Mouse (Mus musculus): ENCODE data around the gene Csrnp3.

DNA sequence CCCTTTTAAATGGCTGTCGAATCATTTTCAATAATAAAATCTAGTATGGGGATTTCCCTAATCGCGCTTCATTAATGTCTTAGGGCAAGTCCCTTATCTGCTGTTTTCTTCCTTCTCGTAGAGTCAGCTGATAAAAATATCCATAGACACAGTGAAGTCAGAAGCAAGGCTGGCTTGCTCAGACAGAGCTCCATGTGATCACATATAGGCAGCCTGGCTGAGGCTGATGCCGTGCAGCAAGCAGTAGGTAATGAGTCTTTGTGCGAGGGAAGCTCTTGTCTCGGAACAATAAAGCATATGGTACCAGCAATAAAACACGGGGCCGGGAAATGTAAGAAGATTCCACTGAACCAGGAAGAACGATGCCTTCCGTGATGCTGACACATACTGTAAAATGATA lies 84.4 kb downstream of the Csrnp3 start:
- no peak for TF ChIP-seq CTCF (IDR thresholded peaks at IDR 0.05 in 2 of 3, conservative IDR thresholded peaks at IDR 0.05 in 1 of 3; ENCODE audit: control insufficient read depth in 1 of 3, insufficient read depth in 1 of 3, low read depth in 2 of 3, low read length in 3 of 3, poor library complexity in 1 of 3, severe bottlenecking in 1 of 3)
- TF ChIP-seq GABPA (IDR thresholded peaks at IDR 0.05; ENCODE audit: low read depth, low read length), result no peak
- no peak for TF ChIP-seq TAL1 (IDR thresholded peaks at IDR 0.05; ENCODE audit: low read length)
- TF ChIP-seq EP300 (IDR thresholded peaks at IDR 0.05; ENCODE audit: low read depth in 1 of 2, low read length in 2 of 2), result no peak
- no peak for TF ChIP-seq ETS1 (IDR thresholded peaks at IDR 0.05; ENCODE audit: low read depth, low read length)
- TF ChIP-seq POLR2A (IDR thresholded peaks at IDR 0.05; ENCODE audit: control insufficient read depth in 1 of 2, insufficient read depth in 1 of 2, low read depth in 1 of 2, low read length in 2 of 2, poor library complexity in 1 of 2), result no peak
- TF ChIP-seq USF2 (IDR thresholded peaks at IDR 0.05; ENCODE audit: borderline replicate concordance in 1 of 2, insufficient read depth in 1 of 2, low read depth in 1 of 2, low read length in 2 of 2), result no peak
- TF ChIP-seq HCFC1 (IDR thresholded peaks at IDR 0.05; ENCODE audit: low read depth, low read length), result no peak
- TF ChIP-seq USF1 (IDR thresholded peaks at IDR 0.05; ENCODE audit: low read depth, low read length), result no peak
- TF ChIP-seq E2F4 (IDR thresholded peaks at IDR 0.05; ENCODE audit: borderline replicate concordance, low read depth, low read length), result no peak
- no peak for TF ChIP-seq TCF12 (IDR thresholded peaks at IDR 0.05; ENCODE audit: low read depth, low read length)
- TF ChIP-seq RAD21 (IDR thresholded peaks at IDR 0.05; ENCODE audit: low read depth, low read length), result no peak
- no peak for TF ChIP-seq JUND (IDR thresholded peaks at IDR 0.05; ENCODE audit: low read depth, low read length)
